Mouse (Mus musculus) lung, adult 2 months (tissue): ENCODE measurements around the gene Trpt1.

ENCODE experiments used
- CTCF ChIP-seq: fragments of 200-500 bp; IDR thresholded peaks from 2 replicates; pipeline ENCODE4 v1.5.1; 2011; ENCODE audit warnings: mild to moderate bottlenecking, low read length, control low read depth; ENCODE audit not compliant: insufficient read depth
- POLR2A ChIP-seq: fragments of 200-500 bp; IDR thresholded peaks from 2 replicates; pipeline ENCODE4 v1.6.1; 2011; ENCODE audit warnings: low read depth, mild to moderate bottlenecking, control low read depth, low read length, borderline replicate concordance; ENCODE audit errors: extremely low read depth

DNA sequence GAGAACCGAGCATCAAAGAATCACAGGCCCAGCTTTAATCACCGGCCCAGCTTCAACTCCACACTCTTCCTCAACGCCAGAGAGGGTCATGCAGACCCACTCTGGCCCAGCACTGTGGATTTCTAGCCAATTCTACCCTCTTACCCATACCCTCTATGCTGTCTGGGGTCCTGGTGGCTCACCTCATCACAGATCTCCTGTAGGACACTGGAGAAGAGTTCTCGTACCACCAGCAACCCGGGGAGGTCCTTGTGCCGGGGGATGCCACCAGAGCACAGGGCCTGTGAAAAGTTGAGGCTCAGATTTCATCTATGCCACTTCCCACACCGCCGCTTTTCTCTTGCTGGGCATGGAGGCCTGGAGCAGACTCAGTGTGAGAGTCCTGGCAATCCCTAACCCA, 1.4 kb upstream of the Trpt1 start:
- TF ChIP-seq CTCF (no peak), POLR2A (no peak)
